Mouse (Mus musculus): ENCODE data around the gene Traip. TPM values are rescaled to one million over a fixed set of nuclear protein-coding genes. Genes with fewer than 3 reads are reported as not detected.
A peak's percentile ranks its signal among the peaks of the same experiment; 100 is the strongest.

The Traip gene
- total RNA-seq (2022) = 1 to 10 TPM in 1 of 4 experiments, under 1 TPM in 3; 0.47 to 1.6 (median 0.57) TPM

GRCm38 (mm10) chr9:107949922-107950235 is at the start of gene Traip:
TSS of gene Traip (plus strand) at chr9:107950136.
- DNase-seq (ENCODE audit: low spot score in 2 of 2) = no peak

GRCm38 (mm10) chr9:107900840-107901626 is 48.9 kb upstream of the Traip start:
- peak in 1 of 2 experiments; percentile 27 for DNase-seq (ENCODE audit: low spot score in 2 of 2)

GRCm38 (mm10) chr9:107901627-107901914 is 48.4 kb upstream of the Traip start:
- no peak for DNase-seq (ENCODE audit: low spot score in 2 of 2)

GRCm38 (mm10) chr9:107904726-107905125 is 45.2 kb upstream of the Traip start:
- DNase-seq (ENCODE audit: low spot score in 2 of 2) = peak; percentile 79

GRCm38 (mm10) chr9:107906252-107906966 is 43.5 kb upstream of the Traip start, which contains the start of gene Mst1r:
TSS of gene Mst1r (plus strand) at chr9:107906873.
- DNase-seq (ENCODE audit: low spot score in 2 of 2) = peak; percentile 73 to 78

GRCm38 (mm10) chr9:107906967-107907800 is 42.8 kb upstream of the Traip start:
- DNase-seq (ENCODE audit: low spot score in 2 of 2) = no peak

- DNase-seq (ENCODE audit: low spot score in 2 of 2) = no peak
Measured at GRCm38 (mm10) chr9:107907801-107908120, 42.2 kb upstream of the Traip start.

- DNase-seq (ENCODE audit: low spot score in 2 of 2) = no peak
Measured at GRCm38 (mm10) chr9:107908410-107909158, 41.4 kb upstream of the Traip start.

- DNase-seq (ENCODE audit: low spot score in 2 of 2) = no peak
Measured at GRCm38 (mm10) chr9:107910025-107910769, 39.7 kb upstream of the Traip start.

- no peak for DNase-seq (ENCODE audit: low spot score in 2 of 2)
Measured at GRCm38 (mm10) chr9:107914764-107915420, 35.0 kb upstream of the Traip start.

- DNase-seq (ENCODE audit: low spot score in 2 of 2) = no peak
Measured at GRCm38 (mm10) chr9:107917895-107918608, 31.9 kb upstream of the Traip start.

GRCm38 (mm10) chr9:107918884-107919283 is 31.1 kb upstream of the Traip start:
- no peak for DNase-seq (ENCODE audit: low spot score in 2 of 2)

- DNase-seq (ENCODE audit: low spot score in 2 of 2) = no peak
Measured at GRCm38 (mm10) chr9:107919441-107919840, 30.5 kb upstream of the Traip start.

- DNase-seq (ENCODE audit: low spot score in 2 of 2) = peak in 1 of 2 experiments; percentile 23
Measured at GRCm38 (mm10) chr9:107923021-107923420, 26.9 kb upstream of the Traip start.

GRCm38 (mm10) chr9:107923956-107924355 is 26.0 kb upstream of the Traip start:
- peak; percentile 34 to 59 for DNase-seq (ENCODE audit: low spot score in 2 of 2)

GRCm38 (mm10) chr9:107925251-107925650 is 24.7 kb upstream of the Traip start:
- DNase-seq (ENCODE audit: low spot score in 2 of 2) = no peak

GRCm38 (mm10) chr9:107926920-107927420 is 23.0 kb upstream of the Traip start:
- DNase-seq (ENCODE audit: low spot score in 2 of 2) = no peak

- no peak for DNase-seq (ENCODE audit: low spot score in 2 of 2)
Measured at GRCm38 (mm10) chr9:107927749-107928148, 22.2 kb upstream of the Traip start.

GRCm38 (mm10) chr9:107928169-107928568 is 21.8 kb upstream of the Traip start, which contains the start of gene Actl11:
TSS of gene Actl11 (plus strand) at chr9:107928469.
- DNase-seq (ENCODE audit: low spot score in 2 of 2) = no peak

Data from gastrocnemius, adult 8-10 months (tissue).